Mouse (Mus musculus) forebrain, embryonic 14.5 days (tissue): ENCODE measurements around the gene Itga9. TPM values are rescaled to one million over a fixed set of nuclear protein-coding genes. Genes with fewer than 3 reads are reported as not detected.

Experiments used
- ATAC-seq: fragments of 200-750 bp; cut with Nextera tagmentation; 2 replicates; pipeline ENCODE4 v1.8.0; 2017; ENCODE audit warnings: mild to moderate bottlenecking, moderate library complexity
- DNase-seq: peaks from one replicate; pipeline ENCODE4 v3.0.0-alpha.2; 2015; ENCODE audit warnings: low spot score
- H3K27ac ChIP-seq: fragments of 300-500 bp; sonication (generic); 2 replicates; pipeline ENCODE4 v1.5.1; 2014; ENCODE audit warnings: low read depth, mild to moderate bottlenecking, control low read depth, low read length, moderate library complexity
- H3K27me3 ChIP-seq: fragments of 300-500 bp; sonication (generic); replicated peaks from 2 replicates; pipeline ENCODE4 v1.6.1; 2014; ENCODE audit warnings: low read length, control low read depth, mixed read lengths; ENCODE audit not compliant: control insufficient read depth, insufficient read depth
- H3K36me3 ChIP-seq: fragments of 300-500 bp; sonication (generic); 2 replicates; pipeline ENCODE4 v1.6.1; 2014; ENCODE audit warnings: low read length, control low read depth; ENCODE audit not compliant: control insufficient read depth, insufficient read depth
- H3K4me1 ChIP-seq: fragments of 300-500 bp; sonication (generic); 2 replicates; pipeline ENCODE4 v1.6.1; 2014; ENCODE audit warnings: antibody characterized with exemption, low read length, control low read depth; ENCODE audit not compliant: control insufficient read depth, insufficient read depth
- H3K4me2 ChIP-seq: fragments of 300-500 bp; sonication (generic); 2 replicates; pipeline ENCODE4 v1.6.1; 2014; ENCODE audit warnings: mild to moderate bottlenecking, control low read depth, low read length
- H3K4me3 ChIP-seq: fragments of 300-500 bp; sonication (generic); 2 replicates; pipeline ENCODE4 v1.5.1; 2014; ENCODE audit warnings: low read depth, low read length, control low read depth
- H3K9ac ChIP-seq: fragments of 300-500 bp; sonication (generic); 2 replicates; pipeline ENCODE4 v1.6.1; 2014; ENCODE audit warnings: mild to moderate bottlenecking, low read length, control low read depth, moderate library complexity
- H3K9me3 ChIP-seq: fragments of 300-500 bp; sonication (generic); replicated peaks from 2 replicates; pipeline ENCODE4 v1.6.1; 2016; ENCODE audit warnings: low read length, control low read depth, mixed read lengths; ENCODE audit not compliant: control insufficient read depth
- WGBS: fragments of 180-500 bp; shearing (Covaris S2); extraction: QIAGEN DNeasy Blood & Tissue Kit; methylation state at CpG from one replicate; pipeline ENCODE4 v1.1.7; 2014; 5-methylcytosine and 5-hydroxymethylcytosine counted together
- polyA plus RNA-seq: library from polyadenylated mRNA; unstranded; fragments of >200 nt; fragmentation: Nextera tagmentation; extraction: Ambion mirVana; gene quantifications from 2 replicates; pipeline ENCODE4 v1.2.1, GENCODE M21; 2014

Itga9 gene
- polyA plus RNA-seq, 1 experiment from 2014 or later, result 0.88 TPM

DNA sequence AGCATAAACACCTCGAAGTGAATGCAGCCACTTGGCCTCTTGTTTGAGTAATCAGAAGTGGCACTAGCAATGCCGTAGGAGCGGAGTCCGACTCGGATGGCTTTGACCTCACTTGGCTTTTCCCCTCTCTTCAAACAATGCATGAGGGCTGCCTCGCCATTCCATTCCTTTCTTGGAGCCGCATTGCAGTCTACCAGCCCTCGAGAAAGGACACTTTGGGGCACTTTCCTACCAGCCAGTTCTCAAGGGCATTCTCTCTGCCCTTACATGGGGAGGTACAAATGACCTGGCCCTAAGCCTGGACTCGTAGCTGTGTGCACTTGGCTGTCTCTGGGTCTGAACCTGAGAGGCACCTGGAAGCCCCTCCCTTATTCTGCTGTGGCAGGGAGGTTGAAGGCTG lies 134.8 kb downstream of the Itga9 start:
- Histone ChIP-seq H3K27me3 (no peaks in the 10 kb centered on the region), H3K9me3 (no peaks in the 10 kb centered on the region), H3K36me3 (no peaks in the 10 kb centered on the region), H3K4me3 (no peak overlapping the region), H3K4me2 (no peak overlapping the region), H3K27ac (no peak overlapping the region), H3K4me1 (no peaks in the 10 kb centered on the region), H3K9ac (no peak overlapping the region)
- DNase-seq, result no peak
- 82% methylated on average over 9 of the region's 9 CpGs for WGBS
- no peak for ATAC-seq

DNA sequence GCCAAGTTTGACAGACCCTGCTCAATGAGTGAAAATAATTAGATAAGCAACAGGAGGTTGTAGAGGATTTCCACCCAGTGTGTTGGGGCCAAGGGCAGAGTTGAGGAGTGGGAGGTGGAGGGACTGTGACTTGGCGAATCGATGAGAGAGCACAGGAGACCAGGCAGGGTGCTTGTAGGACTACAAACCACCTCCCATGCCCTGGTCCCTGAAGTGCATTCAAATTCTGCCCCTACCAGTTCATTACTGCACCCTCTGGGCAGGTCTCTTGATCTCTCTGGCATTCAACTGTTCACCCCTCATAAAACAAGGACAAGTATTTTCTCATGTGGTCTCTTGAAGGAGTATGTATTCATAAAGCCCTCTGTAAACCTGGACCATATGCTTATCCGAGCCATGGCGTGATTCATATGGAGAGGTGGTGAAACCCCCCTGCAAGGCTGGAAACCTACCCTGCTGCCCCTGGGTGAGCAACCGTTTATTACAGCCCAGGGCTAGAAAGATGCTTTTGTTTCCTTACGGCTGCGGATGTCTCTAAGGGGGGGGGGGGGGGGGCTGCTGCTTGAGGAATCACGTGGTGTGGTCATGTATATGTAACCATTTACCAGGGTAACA lies 143.0 kb downstream of the Itga9 start:
- no peaks in the 10 kb centered on the region for H3K27me3 ChIP-seq
- H3K36me3 ChIP-seq, result no peaks in the 10 kb centered on the region
- no peak overlapping the region for H3K4me2 ChIP-seq
- no peaks in the 10 kb centered on the region for H3K4me1 ChIP-seq
- WGBS, result 71% methylated on average over 8 of the region's 8 CpGs
- DNase-seq (no peak), ATAC-seq (no peak)
- no peak overlapping the region for H3K9ac ChIP-seq
- H3K27ac ChIP-seq, result no peak overlapping the region
- no peak overlapping the region for H3K4me3 ChIP-seq
- H3K9me3 ChIP-seq, result no peaks in the 10 kb centered on the region

DNA sequence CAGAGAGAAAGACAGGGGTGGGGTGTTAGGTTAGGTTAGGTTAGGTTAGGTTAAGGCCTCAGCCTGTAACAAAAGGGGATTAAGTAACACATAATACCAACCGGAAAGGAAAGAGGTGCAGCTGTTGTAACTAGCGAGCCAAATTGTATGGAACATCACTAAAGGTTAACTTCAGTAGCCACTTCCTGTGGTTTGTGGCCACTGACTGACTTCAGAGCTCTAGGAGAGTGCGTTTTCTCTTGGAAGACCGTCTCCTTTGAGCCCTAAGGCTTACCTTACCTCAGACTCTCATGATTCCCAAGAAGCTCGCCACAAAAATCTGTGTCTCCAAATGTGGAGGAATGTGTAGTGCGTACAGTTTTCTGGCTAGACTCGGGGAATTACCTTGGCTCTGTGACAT lies 144.3 kb downstream of the Itga9 start:
- Histone ChIP-seq H3K27me3 (no peaks in the 10 kb centered on the region), H3K9me3 (no peaks in the 10 kb centered on the region), H3K4me2 (no peak overlapping the region), H3K4me1 (no peaks in the 10 kb centered on the region), H3K9ac (no peak overlapping the region), H3K36me3 (no peaks in the 10 kb centered on the region), H3K4me3 (no peak overlapping the region), H3K27ac (no peak overlapping the region)
- 88% methylated on average over 7 of the region's 7 CpGs for WGBS
- DNase-seq (no peak), ATAC-seq (no peak)

DNA sequence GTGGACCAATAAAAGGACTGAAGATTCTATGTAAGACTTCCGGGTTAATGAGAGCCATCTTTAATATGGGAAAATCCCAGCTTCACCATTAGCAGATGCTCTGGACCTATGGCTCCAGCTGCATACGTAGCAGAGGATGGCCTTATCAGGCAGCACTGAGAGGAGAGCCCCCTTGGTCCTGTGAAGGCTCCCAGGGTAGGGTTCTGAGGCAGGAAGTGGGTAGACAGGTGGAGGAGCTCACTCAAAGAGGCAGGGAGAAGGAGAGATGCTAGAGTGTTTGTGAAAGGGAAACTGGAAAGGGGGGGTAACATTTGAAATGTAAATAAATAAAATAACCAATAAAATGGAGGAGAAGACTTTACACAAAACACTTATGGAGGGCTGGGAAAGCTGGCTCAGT lies 145.9 kb downstream of the Itga9 start:
- WGBS, result 84% methylated on average over 2 of the region's 2 CpGs
- no peak overlapping the region for H3K27ac ChIP-seq
- no peaks in the 10 kb centered on the region for H3K27me3 ChIP-seq
- H3K4me3 ChIP-seq, result no peak overlapping the region
- H3K9me3 ChIP-seq, result no peaks in the 10 kb centered on the region
- no peaks in the 10 kb centered on the region for H3K36me3 ChIP-seq
- no peak for ATAC-seq
- no peak for DNase-seq
- no peak overlapping the region for H3K4me2 ChIP-seq
- H3K9ac ChIP-seq, result no peak overlapping the region
- no peaks in the 10 kb centered on the region for H3K4me1 ChIP-seq

DNA sequence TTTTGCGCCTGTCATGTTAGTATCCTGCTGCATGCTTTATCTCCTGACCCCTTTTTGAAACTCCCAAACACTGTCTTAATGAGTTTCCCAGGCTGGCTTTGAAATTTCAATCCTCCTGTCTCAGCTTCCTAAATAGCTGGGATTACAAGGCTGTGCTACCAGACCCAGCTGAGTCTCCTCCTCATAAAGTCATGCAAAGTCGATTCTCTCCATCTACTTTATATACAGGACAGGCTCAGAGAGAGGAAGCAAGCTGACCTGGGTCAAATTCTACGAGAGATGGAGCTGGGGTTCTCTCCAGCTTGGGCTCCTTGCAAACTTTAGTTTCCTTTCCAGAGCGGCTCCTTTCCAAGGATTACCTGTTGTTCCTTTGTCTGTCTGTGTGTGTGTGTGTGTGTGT lies 153.0 kb downstream of the Itga9 start:
- WGBS, result 76% methylated on average over 4 of the region's 4 CpGs
- no peak for DNase-seq

GRCm38 (mm10) chr9:118761953-118762590 lies 155.6 kb downstream of the Itga9 start:
- no peak for ATAC-seq
- no peaks in the 10 kb centered on the region for H3K4me1 ChIP-seq
- no peak overlapping the region for H3K4me2 ChIP-seq
- no peak for DNase-seq
- no peak overlapping the region for H3K4me3 ChIP-seq
- H3K9ac ChIP-seq, result no peak overlapping the region
- no peaks in the 10 kb centered on the region for H3K36me3 ChIP-seq
- 58% methylated on average over 8 of the region's 8 CpGs for WGBS
- H3K9me3 ChIP-seq, result no peaks in the 10 kb centered on the region
- no peak overlapping the region for H3K27ac ChIP-seq
- H3K27me3 ChIP-seq, result no peaks in the 10 kb centered on the region

More for the DNA sequence above, 153.0 kb downstream of the Itga9 start:
- no peaks in the 10 kb centered on the region for H3K27me3 ChIP-seq
- no peak overlapping the region for H3K9ac ChIP-seq
- H3K36me3 ChIP-seq, result no peaks in the 10 kb centered on the region
- H3K4me1 ChIP-seq, result no peaks in the 10 kb centered on the region
- ATAC-seq, result no peak
- no peaks in the 10 kb centered on the region for H3K9me3 ChIP-seq
- no peak overlapping the region for H3K4me3 ChIP-seq
- H3K4me2 ChIP-seq, result no peak overlapping the region
- no peak overlapping the region for H3K27ac ChIP-seq

DNA sequence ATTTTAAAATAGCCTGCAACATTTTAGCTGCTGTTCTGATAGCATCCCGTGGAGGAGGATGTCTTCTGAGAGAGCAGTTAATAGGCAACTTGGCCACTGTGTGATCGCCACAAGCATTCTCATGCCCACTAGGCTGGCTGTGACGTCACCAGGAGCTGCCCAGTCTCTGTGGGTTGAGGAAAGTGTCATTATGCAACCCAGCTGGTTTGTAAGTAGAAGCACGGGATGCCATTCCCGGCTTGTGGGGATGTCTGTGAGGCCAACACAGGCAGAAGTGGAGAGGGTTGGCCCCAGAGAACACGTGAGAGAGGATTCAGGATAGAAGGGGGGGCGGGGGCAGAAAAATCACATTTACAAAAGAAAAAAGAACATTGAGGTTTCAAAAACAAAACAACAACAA lies 156.3 kb downstream of the Itga9 start:
- no peak overlapping the region for H3K9ac ChIP-seq
- no peaks in the 10 kb centered on the region for H3K27me3 ChIP-seq
- H3K27ac ChIP-seq, result no peak overlapping the region
- no peaks in the 10 kb centered on the region for H3K4me1 ChIP-seq
- peak; percentile 48 for DNase-seq
- no peaks in the 10 kb centered on the region for H3K9me3 ChIP-seq
- H3K36me3 ChIP-seq, result no peaks in the 10 kb centered on the region
- WGBS, result 38% methylated on average over 7 of the region's 7 CpGs
- no peak overlapping the region for H3K4me3 ChIP-seq
- H3K4me2 ChIP-seq, result no peak overlapping the region
- no peak for ATAC-seq

GRCm38 (mm10) chr9:118763203-118763602 lies 156.7 kb downstream of the Itga9 start:
- peak; percentile 50 for DNase-seq
- peak; percentile 61 for ATAC-seq
- no peaks in the 10 kb centered on the region for H3K4me1 ChIP-seq

DNA sequence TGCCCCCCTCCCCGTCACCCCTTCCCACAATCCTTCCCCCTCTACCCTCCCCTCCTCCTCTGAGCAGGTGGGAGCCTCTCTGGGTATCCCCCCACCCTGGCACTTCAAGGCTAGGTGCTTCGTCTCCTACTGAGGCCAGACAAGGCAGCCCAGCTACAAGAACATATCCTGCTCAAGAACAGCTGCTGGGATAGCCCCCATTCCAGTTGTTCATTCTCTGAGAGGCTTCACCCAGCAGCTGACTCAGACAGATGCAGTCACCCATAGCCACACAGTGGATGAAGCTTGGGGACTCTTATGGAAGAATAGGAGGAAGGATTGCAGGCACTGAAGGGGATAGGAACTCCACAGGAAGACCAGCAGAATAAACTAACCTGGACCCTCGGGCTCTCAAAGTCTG lies 157.2 kb downstream of the Itga9 start:
- DNase-seq (no peak), ATAC-seq (no peak)
- Histone ChIP-seq H3K4me3 (no peak overlapping the region), H3K27me3 (no peaks in the 10 kb centered on the region), H3K4me2 (no peak overlapping the region), H3K36me3 (no peaks in the 10 kb centered on the region), H3K9ac (no peak overlapping the region), H3K27ac (no peak overlapping the region), H3K4me1 (no peaks in the 10 kb centered on the region), H3K9me3 (no peaks in the 10 kb centered on the region)
- 88% methylated on average over 3 of the region's 3 CpGs for WGBS

More at GRCm38 (mm10) chr9:118763203-118763602, 156.7 kb downstream of the Itga9 start:
- Histone ChIP-seq H3K9me3 (no peaks in the 10 kb centered on the region), H3K9ac (no peak overlapping the region), H3K36me3 (no peaks in the 10 kb centered on the region), H3K27ac (no peak overlapping the region), H3K27me3 (no peaks in the 10 kb centered on the region), H3K4me2 (no peak overlapping the region), H3K4me3 (no peak overlapping the region)
- WGBS, result 85% methylated on average over 4 of the region's 4 CpGs
